Mouse (Mus musculus) adrenal gland, adult 18-20 months (tissue): ENCODE data around the gene Clpb. TPM values are rescaled to one million over a fixed set of nuclear protein-coding genes. Genes with fewer than 3 reads are reported as not detected.

Experiments used
- DNase-seq, 2 experiments: peaks; one replicate each; pipeline ENCODE4 v3.0.0; 2021 to 2022; ENCODE audit warnings: low spot score in 2 of 2
- total RNA-seq, 2 experiments: library from RNA; stranded (reverse); gene quantifications; 1 replicate in 1 of 2; 2 replicates in 1 of 2; pipeline ENCODE4 v1.2.3; 2021

The Clpb gene
- total RNA-seq, 2 experiments from 2014 or later, result 90.8 to 113 TPM

GRCm38 (mm10) chr7:101777053-101777452 lies 113.6 kb downstream of the Clpb start:
- no peak for DNase-seq

- DNase-seq, result no peak
Observed at GRCm38 (mm10) chr7:101817861-101818401, 154.5 kb downstream of the Clpb start, which contains the start of gene Phox2a. Gene Phox2a, plus strand, starts transcription at chr7:101818313.

- DNase-seq, result no peak
Observed at GRCm38 (mm10) chr7:101820295-101821030, 157.0 kb downstream of the Clpb start.

GRCm38 (mm10) chr7:101821571-101822501 lies 158.4 kb downstream of the Clpb start:
- peak; percentile 45 to 47 for DNase-seq

- DNase-seq, result peak in 1 of 2 experiments; percentile 49
Observed at GRCm38 (mm10) chr7:101822836-101823757, 159.7 kb downstream of the Clpb start.

GRCm38 (mm10) chr7:101823758-101824630 lies 160.6 kb downstream of the Clpb start:
- no peak for DNase-seq

- no peak for DNase-seq
Observed at GRCm38 (mm10) chr7:101830373-101830772, 166.9 kb downstream of the Clpb start.

GRCm38 (mm10) chr7:101831437-101831836 lies 168.0 kb downstream of the Clpb start:
- no peak for DNase-seq

GRCm38 (mm10) chr7:101832372-101832771 lies 168.9 kb downstream of the Clpb start:
- DNase-seq, result no peak

GRCm38 (mm10) chr7:101833352-101833751 lies 169.9 kb downstream of the Clpb start:
- no peak for DNase-seq

- no peak for DNase-seq
Observed at GRCm38 (mm10) chr7:101833916-101834584, 170.6 kb downstream of the Clpb start.

- no peak for DNase-seq
Observed at GRCm38 (mm10) chr7:101834903-101835302, 171.5 kb downstream of the Clpb start.

GRCm38 (mm10) chr7:101835457-101836109 lies 172.2 kb downstream of the Clpb start:
- DNase-seq, result no peak

- DNase-seq, result peak; percentile 64 to 67
Observed at GRCm38 (mm10) chr7:101836271-101837153, 173.1 kb downstream of the Clpb start.

- no peak for DNase-seq
Observed at GRCm38 (mm10) chr7:101837154-101837605, 173.7 kb downstream of the Clpb start.

GRCm38 (mm10) chr7:101837606-101838471 lies 174.4 kb downstream of the Clpb start, which contains the start of gene Inppl1:
Gene Inppl1, minus strand, starts transcription at chr7:101838229.
- peak; percentile 82 to 85 for DNase-seq
